Mouse (Mus musculus) retina, embryonic 14.5 days (tissue): ENCODE results near the gene Galnt16.
A peak's percentile ranks its signal among the peaks of the same experiment; 100 is the strongest.

Experiments
- DNase-seq: peaks from one replicate; pipeline ENCODE4 v3.0.0-alpha.2; 2015; ENCODE audit warnings: low spot score

The Galnt16 gene

GRCm38 (mm10) chr12:80517977-80518376 lies at the start of gene Galnt16:
Gene Galnt16 (plus strand): TSS chr12:80518277.
- DNase-seq: no peak

DNA sequence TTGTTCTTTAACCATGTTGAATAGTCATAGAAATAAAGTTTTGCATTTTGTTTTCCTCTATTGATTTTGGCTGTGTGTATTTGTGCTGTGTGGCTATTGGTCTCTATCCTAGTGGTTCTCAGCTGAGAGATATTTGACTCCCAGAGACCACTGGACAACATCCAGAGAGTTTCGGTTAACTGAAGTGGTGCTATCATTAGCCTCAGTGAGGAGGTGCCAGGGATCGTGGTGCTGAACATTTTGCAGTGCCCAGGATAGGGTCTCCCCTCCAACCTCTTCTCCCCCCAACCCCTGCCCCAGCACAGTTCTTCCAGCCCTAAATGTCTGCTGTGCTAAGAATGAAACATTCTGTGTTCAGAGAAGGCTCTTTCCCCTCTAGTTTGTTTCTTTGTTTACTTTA lies 47.9 kb upstream of the Galnt16 start:
- DNase-seq: no peak

DNA sequence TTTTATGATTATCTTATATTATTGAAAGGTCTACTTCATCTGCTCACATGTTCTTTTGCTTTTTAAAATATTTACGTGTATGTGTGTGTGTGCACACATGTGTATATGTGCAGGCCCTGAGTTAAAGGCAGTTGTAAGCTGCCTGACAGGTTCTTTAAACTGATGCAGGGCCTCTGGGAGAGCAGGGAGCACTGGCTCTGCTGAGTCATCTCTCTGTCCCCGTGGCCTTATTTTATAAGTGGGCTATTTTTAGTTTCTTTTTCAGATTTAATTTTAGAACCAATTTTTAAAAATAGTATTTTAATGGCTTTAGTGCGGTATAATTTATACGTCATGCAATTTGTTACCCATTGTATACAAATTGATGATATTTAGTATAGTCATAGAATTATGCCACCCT lies 46.2 kb upstream of the Galnt16 start:
- no peak for DNase-seq

GRCm38 (mm10) chr12:80473731-80474130 lies 44.3 kb upstream of the Galnt16 start:
- no peak for DNase-seq

DNA sequence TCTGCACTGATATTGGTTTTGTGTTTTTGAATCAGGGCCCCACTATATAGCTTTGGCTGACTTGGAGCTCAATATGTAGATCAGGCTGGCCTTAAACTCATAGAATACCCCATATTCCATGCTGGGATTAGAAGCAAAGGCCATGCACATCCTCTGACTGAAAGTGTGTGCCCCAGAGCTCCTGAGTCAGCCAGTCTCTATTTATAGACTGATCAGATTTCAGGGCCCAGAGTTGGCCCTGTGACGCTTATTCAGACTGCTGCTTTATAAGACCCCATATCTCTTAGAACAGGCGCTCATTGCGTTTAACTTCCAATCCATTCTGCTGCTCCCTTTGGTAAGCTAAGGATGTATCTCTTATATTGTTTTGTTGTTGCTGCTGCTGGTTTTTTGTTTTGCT lies 38.1 kb upstream of the Galnt16 start:
- no peak for DNase-seq

DNA sequence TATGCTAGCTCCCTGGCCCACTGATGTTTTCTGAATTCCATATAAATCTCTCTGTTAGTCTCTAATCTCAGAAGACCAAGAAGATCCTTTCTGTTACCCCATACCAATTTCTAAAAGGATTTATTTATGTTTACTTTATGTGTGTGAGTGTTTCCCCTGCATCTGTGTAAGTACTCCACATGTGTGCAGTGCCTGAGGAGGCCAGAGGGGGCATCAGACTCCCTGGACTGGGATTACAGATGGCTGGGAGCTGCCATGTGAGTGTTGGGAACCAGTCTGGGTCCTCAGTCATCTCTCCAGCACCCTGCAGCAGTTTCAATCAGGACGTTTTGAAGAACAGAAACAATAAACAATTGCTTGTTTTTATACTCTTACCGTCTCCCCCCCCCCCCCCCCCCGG lies 34.7 kb upstream of the Galnt16 start:
- DNase-seq: no peak

GRCm38 (mm10) chr12:80493311-80493710 lies 24.8 kb upstream of the Galnt16 start:
- no peak for DNase-seq

DNA sequence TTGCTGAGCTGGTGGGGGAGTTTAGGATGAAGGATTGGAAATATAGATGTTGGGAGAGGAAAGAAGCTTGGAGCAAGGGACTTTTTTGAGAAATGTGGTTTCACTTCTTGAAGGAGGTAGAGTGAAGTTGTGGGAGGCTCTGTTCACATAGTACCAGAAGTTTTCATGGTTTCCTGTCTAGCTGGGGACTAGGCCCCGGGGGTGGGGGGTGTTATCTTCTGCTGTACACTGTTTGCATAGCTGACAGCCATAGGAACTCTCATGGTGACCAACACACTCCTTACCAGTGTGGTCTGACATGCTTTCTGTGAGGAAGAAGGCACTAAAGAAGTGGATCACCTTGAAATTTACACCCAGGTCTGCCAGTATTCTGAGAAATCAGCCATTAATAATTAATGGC lies 22.4 kb upstream of the Galnt16 start:
- no peak for DNase-seq

- peak; percentile 45 for DNase-seq
Observed at GRCm38 (mm10) chr12:80498356-80498755, 19.7 kb upstream of the Galnt16 start.

DNA sequence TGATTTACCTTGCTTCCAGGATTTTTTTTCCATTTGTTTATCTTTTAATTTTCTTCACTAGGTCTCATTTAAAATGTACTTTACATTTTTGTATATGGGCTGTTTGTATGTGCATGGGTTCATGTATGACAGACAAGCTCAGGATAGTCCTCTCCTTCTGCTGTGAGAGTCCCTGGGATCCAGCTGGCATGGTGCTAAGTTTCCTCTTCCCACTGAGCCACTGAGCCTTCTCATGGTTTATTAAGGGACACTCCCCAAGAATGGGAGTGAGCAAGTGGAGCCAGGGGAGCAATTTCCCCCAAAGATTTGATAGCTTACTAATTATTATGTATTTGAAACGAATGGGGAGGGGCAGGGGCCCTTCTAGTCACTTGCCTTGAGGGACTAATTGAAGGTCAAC lies 17.6 kb upstream of the Galnt16 start:
- no peak for DNase-seq

GRCm38 (mm10) chr12:80504718-80505117 lies 13.4 kb upstream of the Galnt16 start:
- no peak for DNase-seq

DNA sequence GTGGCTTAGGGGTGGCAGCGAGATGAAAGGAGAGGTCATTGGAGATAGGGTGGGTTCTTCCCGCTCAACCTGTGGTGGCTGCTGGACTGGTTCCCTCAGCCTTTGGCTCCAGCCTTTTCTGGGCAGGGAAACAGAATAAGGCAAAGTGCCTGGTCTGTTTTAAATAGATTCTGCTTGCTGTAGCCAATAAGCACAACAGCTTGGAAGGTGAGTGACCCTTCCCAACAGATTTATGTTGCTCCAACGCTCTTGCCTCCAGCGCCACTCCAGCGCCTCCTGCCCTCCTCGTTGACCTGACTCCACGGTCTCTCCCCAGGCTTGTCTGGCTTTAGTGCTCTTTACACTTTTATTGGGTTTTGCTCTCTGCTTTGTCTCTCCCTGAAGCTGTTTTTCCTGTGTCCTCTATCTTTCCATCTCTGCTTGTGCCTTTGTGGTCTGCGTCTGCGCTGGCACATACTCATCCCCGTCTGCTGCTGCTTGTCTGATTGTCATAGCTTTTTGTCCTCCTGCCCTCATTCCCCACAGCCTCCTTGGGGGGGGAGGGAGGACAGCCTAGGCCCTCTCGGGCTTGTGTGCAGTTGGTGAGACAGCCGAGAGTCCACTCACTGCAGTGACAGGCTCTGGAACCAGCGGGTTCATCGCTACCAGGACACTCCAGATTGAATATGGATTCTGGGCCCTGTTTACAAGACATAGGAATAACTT lies 10.9 kb upstream of the Galnt16 start:
- no peak for DNase-seq

GRCm38 (mm10) chr12:80518393-80518756 lies 298 bp downstream of the Galnt16 start:
- peak; percentile 63 for DNase-seq

DNA sequence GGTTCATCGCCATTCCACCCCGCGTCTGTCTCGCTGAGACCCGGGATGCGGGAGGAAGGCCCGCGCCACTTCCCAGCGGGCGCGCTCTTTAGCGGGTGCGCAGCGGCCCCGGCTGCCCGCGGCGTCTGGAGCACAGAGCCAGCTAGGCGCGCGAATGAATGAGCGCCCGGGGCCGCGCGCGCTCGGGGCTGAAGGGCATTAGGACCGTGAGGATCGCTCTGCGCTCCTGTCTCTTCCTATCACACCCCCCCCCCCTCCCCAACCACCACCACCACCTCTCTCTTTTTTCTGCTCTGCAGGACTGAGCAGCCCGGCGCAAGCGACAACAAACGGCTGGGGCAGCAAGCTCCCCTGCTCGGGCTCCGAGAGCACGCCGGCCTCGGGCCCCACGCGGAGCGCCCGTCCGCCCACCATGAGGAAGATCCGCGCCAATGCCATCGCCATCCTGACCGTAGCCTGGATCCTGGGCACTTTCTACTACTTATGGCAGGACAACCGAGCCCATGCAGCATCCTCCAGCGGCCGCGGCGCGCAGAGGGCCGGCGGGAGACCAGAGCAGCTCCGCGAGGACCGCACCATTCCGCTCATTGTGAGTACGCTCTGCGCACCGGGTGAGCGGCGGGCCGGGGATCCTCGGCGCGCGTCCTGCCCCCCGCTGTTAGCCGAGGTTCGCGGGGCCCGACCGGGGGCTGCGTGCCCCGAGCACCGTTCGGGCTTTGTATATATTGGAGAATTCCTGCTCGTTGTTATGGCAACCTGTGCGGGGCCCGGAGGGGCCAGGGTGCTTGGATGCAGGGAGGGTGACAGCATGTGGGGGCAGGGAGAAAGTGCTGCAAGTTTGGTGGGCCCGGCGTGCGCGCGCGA lies 912 bp downstream of the Galnt16 start:
- peak; percentile 77 for DNase-seq

GRCm38 (mm10) chr12:80519621-80520332 lies 1.7 kb downstream of the Galnt16 start:
- peak; percentile 81 for DNase-seq

DNA sequence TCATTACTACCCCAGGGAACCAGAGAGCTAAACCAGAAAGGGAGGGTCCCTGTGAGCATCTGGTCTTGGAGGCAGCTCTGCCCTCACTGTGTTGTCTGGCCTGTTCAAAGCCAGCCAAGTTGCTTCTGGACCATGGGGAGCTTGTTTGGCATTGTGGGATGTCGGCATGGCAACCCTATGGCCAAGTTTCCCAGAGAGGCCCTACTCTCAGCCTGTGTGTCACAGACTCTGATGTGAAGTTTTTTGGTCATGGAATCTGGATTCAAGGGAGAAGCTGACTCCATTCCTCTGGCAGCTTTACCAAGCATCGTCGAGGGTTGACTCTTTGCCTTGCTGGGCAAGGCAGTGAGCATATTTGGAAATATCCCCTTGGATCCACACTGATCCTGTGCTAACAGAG lies 3.9 kb downstream of the Galnt16 start:
- no peak for DNase-seq

DNA sequence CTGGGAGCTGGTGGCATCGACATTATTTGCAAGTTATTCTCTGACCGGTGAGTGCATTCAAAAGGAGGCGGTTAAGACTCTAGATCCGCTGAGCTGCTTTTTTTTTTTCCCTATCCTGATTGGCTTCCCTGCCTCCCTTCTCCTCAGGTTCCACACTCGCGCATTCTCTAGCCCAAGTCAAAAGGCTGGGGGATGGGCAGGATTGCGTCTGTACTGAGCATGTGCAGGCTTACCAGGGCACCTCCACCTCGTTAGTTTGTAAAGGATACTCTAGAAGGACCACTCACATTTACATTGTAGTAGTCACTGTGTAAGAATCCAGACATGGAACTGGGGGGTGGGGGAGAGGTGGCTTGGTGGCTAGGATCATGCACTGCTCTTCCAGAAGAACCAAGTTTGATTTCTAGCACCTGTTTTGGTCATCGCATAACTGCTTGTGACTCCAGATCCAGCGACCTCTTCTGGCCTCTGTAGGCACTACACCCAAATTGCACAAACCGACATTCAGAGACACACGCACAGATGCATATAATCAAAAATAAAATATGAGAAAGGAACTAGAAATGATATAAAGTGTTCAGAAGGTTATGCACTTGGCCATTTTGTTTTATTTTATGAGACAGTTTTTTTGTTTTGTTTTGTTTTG lies 6.3 kb downstream of the Galnt16 start:
- DNase-seq: peak; percentile 27

DNA sequence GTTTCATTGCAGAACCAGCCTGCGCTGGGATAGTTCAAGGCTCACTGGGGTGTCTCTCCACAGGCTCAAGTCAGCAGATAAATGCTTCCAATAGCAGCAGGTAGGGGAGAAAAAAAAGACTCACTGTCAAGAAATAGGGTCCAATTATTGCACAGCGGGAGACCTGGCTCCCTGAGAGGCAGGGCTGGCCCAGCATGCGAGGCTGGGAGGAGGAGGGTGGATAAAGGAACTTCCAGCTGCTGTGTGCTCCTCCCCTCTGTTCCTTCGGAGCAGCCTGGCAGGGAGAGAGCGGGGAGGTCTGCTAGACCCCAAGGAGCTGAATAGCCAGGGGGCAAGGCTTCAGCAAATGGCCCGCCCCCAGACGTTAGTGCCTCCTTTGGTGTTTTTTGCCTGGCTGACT lies 7.4 kb downstream of the Galnt16 start:
- DNase-seq: peak; percentile 49

- DNase-seq: no peak
Observed at GRCm38 (mm10) chr12:80526511-80526910, 8.4 kb downstream of the Galnt16 start.

DNA sequence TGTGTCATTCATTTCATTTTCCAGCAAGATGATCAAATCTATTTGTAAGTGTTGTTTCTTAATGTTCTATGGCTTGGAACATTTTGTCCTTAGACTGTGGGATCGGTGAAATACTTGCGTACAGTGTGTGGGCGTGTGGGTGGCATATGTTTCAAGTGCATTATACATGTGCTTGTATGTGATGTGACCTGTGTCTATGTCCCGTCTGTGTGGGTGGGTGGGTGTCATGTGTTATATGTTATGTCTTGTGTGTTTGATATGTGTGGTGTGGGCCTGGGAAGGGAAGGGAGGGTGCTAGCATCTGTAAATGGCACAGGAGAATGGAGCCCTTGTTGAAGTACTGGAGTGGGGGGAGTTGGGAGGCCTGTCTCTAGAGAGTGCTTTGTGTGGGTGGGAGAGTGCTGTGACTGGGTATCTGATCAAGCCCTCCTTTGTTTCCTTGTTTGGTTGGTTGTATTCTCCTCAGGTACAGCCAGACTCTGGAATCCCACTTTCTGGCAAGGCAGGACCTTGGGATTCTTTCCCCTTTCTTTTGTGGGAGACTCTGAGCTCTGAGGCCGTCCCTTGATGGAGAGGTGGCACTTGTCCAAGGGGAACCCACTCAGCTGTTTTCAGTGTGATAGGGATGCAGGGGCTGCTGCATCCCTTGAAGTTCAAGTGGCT lies 9.8 kb downstream of the Galnt16 start:
- DNase-seq: no peak

GRCm38 (mm10) chr12:80530052-80530451 lies 12.0 kb downstream of the Galnt16 start:
- DNase-seq: no peak

GRCm38 (mm10) chr12:80530630-80531029 lies 12.6 kb downstream of the Galnt16 start:
- DNase-seq: no peak
